Mouse (Mus musculus): ENCODE results near the gene Oas1c.

DNA sequence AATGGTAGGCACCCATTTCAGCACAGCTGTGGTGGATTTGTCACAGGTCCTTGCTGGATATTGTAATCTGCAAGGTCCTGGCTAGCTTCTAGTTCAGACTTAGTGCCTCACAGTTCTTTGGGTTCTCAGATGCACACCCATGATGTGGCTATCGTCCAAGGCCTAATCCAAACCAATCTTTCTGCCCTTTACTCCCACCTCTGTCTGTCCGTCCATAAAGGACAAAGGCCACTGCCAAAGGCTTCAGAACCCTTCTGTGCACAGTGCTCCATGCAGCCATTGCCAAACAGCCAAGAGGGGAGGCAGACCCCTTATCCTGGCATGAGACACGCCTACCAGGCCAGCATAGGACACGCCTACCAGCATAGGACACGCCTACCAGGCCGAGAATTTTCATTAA lies 3.1 kb downstream of the Oas1c start:
- TF ChIP-seq POLR2A (IDR thresholded peaks at IDR 0.05; ENCODE audit: low read depth, low read length) (no peak), CTCF (IDR thresholded peaks at IDR 0.05; ENCODE audit: extremely low read depth, insufficient read depth, insufficient read length, insufficient replicate concordance) (no peak)
